Comparison of ENCODE assay signal across 8 mouse cellular contexts in the genomic region with DNA sequence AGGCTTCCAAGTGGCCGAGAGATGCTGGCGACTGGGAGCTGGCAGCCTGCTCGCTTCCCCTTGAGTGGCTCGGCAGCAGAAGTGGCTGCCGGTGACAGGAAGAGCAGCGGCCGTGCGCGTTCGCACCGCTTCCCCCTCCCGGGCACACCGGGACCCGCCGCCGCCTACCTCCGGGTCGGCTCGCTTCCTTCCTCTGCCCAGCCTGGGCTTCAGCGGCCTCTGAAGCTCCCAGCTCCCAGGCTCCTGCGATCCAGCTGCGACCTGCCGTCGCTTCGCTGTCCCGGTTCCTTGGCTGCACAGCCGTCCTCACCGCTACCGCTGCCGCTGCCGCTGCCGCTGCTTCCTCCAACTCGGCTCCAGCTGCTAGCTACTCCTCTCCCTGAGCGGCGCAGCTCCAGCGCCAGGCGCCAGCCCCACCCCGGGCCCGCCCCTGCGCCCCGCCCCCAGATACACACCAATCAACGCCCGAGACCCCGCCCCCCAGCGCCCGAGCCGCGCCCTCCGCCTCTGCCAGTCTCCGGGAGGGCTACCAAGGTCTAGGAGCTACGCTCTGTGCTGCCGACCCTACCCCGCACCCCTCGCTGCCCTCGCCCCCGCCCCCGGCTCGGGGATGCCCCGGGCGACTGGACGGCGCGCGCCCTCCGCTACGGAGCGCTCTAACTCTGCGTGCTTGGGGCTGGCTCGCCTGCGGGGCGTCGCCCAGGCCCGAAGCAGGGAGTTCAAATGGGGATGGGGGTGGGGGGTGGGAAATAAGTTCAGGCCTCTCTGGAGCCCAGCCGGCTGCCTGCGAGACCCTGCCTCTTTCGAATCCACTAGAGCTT. TPM values are rescaled to one million over a fixed set of nuclear protein-coding genes. Genes with fewer than 3 reads are reported as not detected.
DNase-seq lines count a peak whose midpoint lies in the region; ATAC-seq and TF ChIP-seq lines count a peak whose summit lies in the region.

Gene Pik3r1 (minus strand): TSS at position 409 of the 821 bp plus-strand sequence.

- peak within 1 kb of the TSS; percentile 95 for H3K9ac ChIP-seq in MEL (ENCODE audit: control insufficient read depth, low read depth, low read length, poor library complexity, severe bottlenecking)
- H3K9ac ChIP-seq in lung, postnatal 0 days (replicated peaks; ENCODE audit: low read depth) = peak within 1 kb of the TSS; percentile 98

- 0 out of 6 replicates have a peak, but pooled peaks of 1 of the 3 experiments have one; percentile 0 for TF ChIP-seq CTCF in MEL (IDR thresholded peaks at IDR 0.05 in 2 of 3, conservative IDR thresholded peaks at IDR 0.05 in 1 of 3; ENCODE audit: control insufficient read depth in 1 of 3, insufficient read depth in 1 of 3, low read depth in 2 of 3, low read length in 3 of 3, poor library complexity in 1 of 3, severe bottlenecking in 1 of 3)
- TF ChIP-seq CTCF in cerebellum, adult 2 months (IDR thresholded peaks at IDR 0.05; ENCODE audit: borderline replicate concordance, insufficient read depth, low read depth, low read length) = no peak
- TF ChIP-seq CTCF in lung, postnatal 0 days (IDR thresholded peaks at IDR 0.05) = no peak

- WGBS in cerebellum, adult 2 months = 1% methylated on average over 76 of the region's 76 CpGs
- WGBS in lung, postnatal 0 days = under 1% methylated on average over 59 of the region's 76 CpGs

- H3K9me3 ChIP-seq in MEL (replicated peaks; ENCODE audit: insufficient read depth, low read length) = no peaks in the 10 kb centered on the region
- no peaks in the 10 kb centered on the region for H3K9me3 ChIP-seq in lung, postnatal 0 days (ENCODE audit: low read length)

- peak; percentile 85 to 90 for ATAC-seq in hematopoietic stem cell, adult 5-6 weeks (replicated peaks in 1 of 2; ENCODE audit: insufficient read depth in 1 of 2, low FRiP score in 2 of 2, low TSS enrichment in 1 of 2, low read depth in 1 of 2, poor library complexity in 2 of 2, severe bottlenecking in 2 of 2)
- peak; percentile 96 for ATAC-seq in lung, postnatal 0 days

- peak within 1 kb of the TSS; percentile 94 for H3K4me2 ChIP-seq in lung, postnatal 0 days (replicated peaks; ENCODE audit: low read depth, low read length)

- no peaks in the 10 kb centered on the region for H3K27me3 ChIP-seq in MEL (ENCODE audit: control insufficient read depth in 1 of 2, insufficient read depth in 2 of 2, low read length in 2 of 2)
- H3K27me3 ChIP-seq in cerebellum, adult 2 months (ENCODE audit: control insufficient read depth, insufficient read depth, low read length) = no peaks in the 10 kb centered on the region
- no peaks in the 10 kb centered on the region for H3K27me3 ChIP-seq in lung, postnatal 0 days (replicated peaks; ENCODE audit: insufficient read depth, low read length)

- peak within 1 kb of the TSS; percentile 85 for H3K27ac ChIP-seq in MEL (ENCODE audit: control insufficient read depth, low read depth, low read length)
- peak within 1 kb of the TSS; percentile 70 for H3K27ac ChIP-seq in cerebellum, adult 2 months (ENCODE audit: insufficient read depth, low read length)
- peak within 1 kb of the TSS; percentile 96 for H3K27ac ChIP-seq in lung, postnatal 0 days (ENCODE audit: low read length)

- peak in 1 of 2 experiments; percentile 5; a peak in 1 of 4 replicates for TF ChIP-seq EP300 in MEL (IDR thresholded peaks at IDR 0.05; ENCODE audit: low read depth in 1 of 2, low read length in 2 of 2)
- no peak for TF ChIP-seq EP300 in lung, postnatal 0 days (IDR thresholded peaks at IDR 0.05)

- H3K36me3 ChIP-seq in MEL (ENCODE audit: control insufficient read depth in 1 of 2, insufficient read depth in 2 of 2, low read length in 2 of 2) = peaks cover 1 to 41% of the 10 kb centered on the region in 2 experiments; a peak in 3 of 4 replicates
- no peaks in the 10 kb centered on the region for H3K36me3 ChIP-seq in lung, postnatal 0 days (ENCODE audit: insufficient read depth, low read length)

- no peak for TF ChIP-seq RAD21 in MEL (IDR thresholded peaks at IDR 0.05; ENCODE audit: low read depth, low read length)

- H3K79me2 ChIP-seq in MEL (ENCODE audit: control insufficient read depth, insufficient read depth, low read length, poor library complexity) = peaks cover 48% of the 10 kb centered on the region

- H3K4me1 ChIP-seq in MEL (ENCODE audit: control insufficient read depth in 1 of 2, insufficient read depth in 2 of 2, low read length in 2 of 2) = peaks cover 15 to 27% of the 10 kb centered on the region in 2 experiments
- no peaks in the 10 kb centered on the region for H3K4me1 ChIP-seq in cerebellum, adult 2 months (ENCODE audit: control insufficient read depth, insufficient read depth, low read length)
- H3K4me1 ChIP-seq in lung, postnatal 0 days (ENCODE audit: insufficient read depth, low read depth, low read length) = peaks cover 16% of the 10 kb centered on the region

- DNase-seq in MEL (ENCODE audit: low read depth, low spot score) = peak; percentile 94
- peak; percentile 95 to 96 for DNase-seq in cerebellum, adult 2 months
- peak; percentile 88 for DNase-seq in forelimb bud, embryonic 11.5 days (ENCODE audit: low read depth, low spot score)
- DNase-seq in layer of hippocampus, adult 9-11 months = peak; percentile 97
- peak; percentile 97 for DNase-seq in lung, postnatal 0 days (ENCODE audit: low spot score)
- peak; percentile 96 for DNase-seq in ovary, postnatal 14 days (ENCODE audit: low spot score)
- DNase-seq in thymus, postnatal 14 days = peak; percentile 99

- peak within 1 kb of the TSS; percentile 84 to 97 for H3K4me3 ChIP-seq in MEL (ENCODE audit: control insufficient read depth in 1 of 2, insufficient read depth in 1 of 2, low read depth in 2 of 2, low read length in 2 of 2)
- H3K4me3 ChIP-seq in cerebellum, adult 2 months (replicated peaks; ENCODE audit: insufficient read depth, low read depth, low read length) = peak within 1 kb of the TSS; percentile 71
- H3K4me3 ChIP-seq in lung, postnatal 0 days (ENCODE audit: low read depth, low read length) = peak within 1 kb of the TSS; percentile 92

- peak; percentile 70 to 90; a peak in 3 of 4 replicates for TF ChIP-seq POLR2A in MEL (IDR thresholded peaks at IDR 0.05; ENCODE audit: control insufficient read depth in 1 of 2, insufficient read depth in 1 of 2, low read depth in 1 of 2, low read length in 2 of 2, poor library complexity in 1 of 2)
- peak; percentile 74 for TF ChIP-seq POLR2A in cerebellum, adult 2 months (IDR thresholded peaks at IDR 0.05; ENCODE audit: borderline replicate concordance, insufficient read depth, low read length)

TF ChIP-seq in MEL, 35 proteins besides CTCF, POLR2A, EP300 and RAD21:
- TF ChIP-seq UBTF (IDR thresholded peaks at IDR 0.05; ENCODE audit: borderline replicate concordance, insufficient read depth, low read depth, low read length) (peak; percentile 94; the same call in 1 of the 2 replicates), USF2 (IDR thresholded peaks at IDR 0.05; ENCODE audit: borderline replicate concordance in 1 of 2, insufficient read depth in 1 of 2, low read depth in 1 of 2, low read length in 2 of 2) (no peak), ZMIZ1 (IDR thresholded peaks at IDR 0.05; ENCODE audit: low read depth, low read length) (peak; percentile 97), MAFK (IDR thresholded peaks at IDR 0.05; ENCODE audit: borderline replicate concordance, low read depth, low read length) (no peak), KAT2A (conservative IDR thresholded peaks at IDR 0.05; ENCODE audit: low read depth, low read length) (no peak), NELFE (IDR thresholded peaks at IDR 0.05; ENCODE audit: low read depth, low read length) (peak; percentile 89), TCF12 (IDR thresholded peaks at IDR 0.05; ENCODE audit: low read depth, low read length) (peak; percentile 70; the same call in 1 of the 2 replicates), TAL1 (IDR thresholded peaks at IDR 0.05; ENCODE audit: low read length) (no peak), NRF1 (IDR thresholded peaks at IDR 0.05; ENCODE audit: insufficient read depth, low read depth, low read length, poor library complexity, severe bottlenecking) (peak; percentile 36; the same call in 1 of the 2 replicates), MEF2A (IDR thresholded peaks at IDR 0.05; ENCODE audit: extremely low read depth, insufficient replicate concordance, low read depth, low read length, poor library complexity, severe bottlenecking) (no peak), RCOR1 (IDR thresholded peaks at IDR 0.05; ENCODE audit: low read depth, low read length) (no peak), CHD2 (IDR thresholded peaks at IDR 0.05; ENCODE audit: low read length) (no peak), MYB (IDR thresholded peaks at IDR 0.05; ENCODE audit: low read depth, low read length) (no peak), ETS1 (IDR thresholded peaks at IDR 0.05; ENCODE audit: low read depth, low read length) (peak; percentile 33; the same call in 1 of the 2 replicates), ELF1 (IDR thresholded peaks at IDR 0.05; ENCODE audit: low read depth, low read length) (no peak), MAZ (IDR thresholded peaks at IDR 0.05; ENCODE audit: low read depth, low read length) (no peak; the same call in 1 of the 2 replicates), GATA1 (IDR thresholded peaks at IDR 0.05; ENCODE audit: low read depth, low read length) (no peak), TBP (IDR thresholded peaks at IDR 0.05; ENCODE audit: low read depth, low read length) (peak; percentile 65; the same call in 1 of the 2 replicates), ZKSCAN1 (IDR thresholded peaks at IDR 0.05; ENCODE audit: low read depth, low read length) (0 out of 2 replicates have a peak, but pooled peaks have one; percentile 13), HCFC1 (IDR thresholded peaks at IDR 0.05; ENCODE audit: low read depth, low read length) (0 out of 2 replicates have a peak, but pooled peaks have one; percentile 28), POLR2AphosphoS2 (IDR thresholded peaks at IDR 0.05; ENCODE audit: low read length) (peak; percentile 74; the same call in 1 of the 2 replicates), ZNF384 (IDR thresholded peaks at IDR 0.05; ENCODE audit: low read depth, low read length) (no peak), E2F4 (IDR thresholded peaks at IDR 0.05; ENCODE audit: borderline replicate concordance, low read depth, low read length) (no peak)

RNA-seq across cellular contexts. Expression of gene Pik3r1, which starts in this region (rescaled TPM):
- total RNA-seq in MEL (2012; rRNA removed) = 41.4 TPM in 2 replicates
- polyA plus RNA-seq in MEL (2012; ENCODE audit: insufficient read depth in 1 of 2, insufficient read length in 2 of 2, low read depth in 1 of 2, low replicate concordance in 2 of 2, missing spikeins in 1 of 2) = 100 to 1,000 TPM in 1 of 2 experiments, 10 to 100 TPM in 1; 23.8 to 116 TPM
- polyA plus RNA-seq in cerebellum, adult 2 months (2012; rRNA removed) = 44.9 and 51.6 TPM in 2 replicates
- 167 and 187 TPM in 2 replicates for total RNA-seq in hematopoietic stem cell, adult 5-6 weeks (2017)
- 26.3 and 28.1 TPM in 2 replicates for polyA plus RNA-seq in lung, postnatal 0 days (2015; fragmentation: Nextera tagmentation; extraction: Ambion mirVana)

Comparison
In these comparisons a context has a peak if more than half of its experiments do, and no peak if none do; other contexts are left out.
1. Peak in every context shown above with its lines: DNase-seq, ATAC-seq, H3K4me3 ChIP-seq and H3K27ac ChIP-seq.